Mouse (Mus musculus): ENCODE measurements around the gene Tsc1.

Tsc1 gene

DNA sequence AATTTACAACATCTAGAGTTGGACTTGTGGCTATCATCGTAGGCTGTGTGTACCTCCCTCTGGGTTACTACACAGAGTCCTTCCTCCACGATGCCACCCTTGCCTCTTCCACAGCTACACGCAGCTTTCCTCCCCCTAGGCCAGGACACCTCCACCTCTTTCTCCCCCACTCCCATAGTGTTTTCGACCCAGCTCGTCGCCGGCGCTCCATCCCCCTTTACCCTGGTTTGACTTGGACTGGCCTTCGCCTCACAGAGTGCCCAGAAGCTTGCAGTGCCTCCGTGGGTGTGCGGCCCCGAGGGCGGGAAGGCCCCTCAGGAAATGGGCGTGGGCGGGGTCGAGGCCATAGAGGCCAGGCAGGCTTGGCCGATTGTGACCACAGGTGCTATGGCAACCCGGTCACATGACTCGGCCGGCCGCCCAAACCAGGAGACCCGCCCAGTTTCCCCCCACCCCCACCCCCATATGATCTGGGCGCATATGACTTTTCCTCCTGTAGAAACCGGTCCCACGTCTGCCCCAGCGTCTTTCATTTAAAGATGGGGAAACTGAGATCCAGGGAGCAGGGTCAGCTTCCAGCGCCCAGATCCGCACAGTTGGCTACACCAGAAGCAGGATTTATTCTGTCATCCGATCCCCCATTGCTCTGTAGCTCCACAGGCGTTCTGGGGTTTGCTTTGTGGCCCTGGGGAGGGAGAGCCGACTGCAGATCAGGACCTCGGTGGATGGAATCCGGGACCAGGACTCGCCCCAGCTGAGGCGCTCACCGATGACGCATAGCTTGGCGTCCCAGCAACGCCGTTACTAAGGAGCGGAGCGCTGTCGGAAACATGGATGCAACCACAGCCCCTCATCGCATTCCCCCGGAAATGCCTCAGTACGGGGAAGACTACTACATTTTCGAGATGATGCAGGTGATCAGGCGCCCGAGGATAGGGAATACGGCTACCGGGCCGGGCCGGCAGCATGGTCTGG, 58.6 kb downstream of the Tsc1 start, which contains the start of the genes Spaca9 and Ak8:
TSS of gene Spaca9 (minus strand) at position 367 of the 975 bp plus-strand sequence.
TSS of gene Ak8 (plus strand) at position 804 of the 975 bp plus-strand sequence.
- in situ Hi-C loops (cut with MboI; ENCODE audit: low pct_unique_long_range_greater_than_20kb in 1 of 2, low sequenced_read_pairs in 2 of 2, unreplicated experiment in 1 of 2), result no loop called here

DNA sequence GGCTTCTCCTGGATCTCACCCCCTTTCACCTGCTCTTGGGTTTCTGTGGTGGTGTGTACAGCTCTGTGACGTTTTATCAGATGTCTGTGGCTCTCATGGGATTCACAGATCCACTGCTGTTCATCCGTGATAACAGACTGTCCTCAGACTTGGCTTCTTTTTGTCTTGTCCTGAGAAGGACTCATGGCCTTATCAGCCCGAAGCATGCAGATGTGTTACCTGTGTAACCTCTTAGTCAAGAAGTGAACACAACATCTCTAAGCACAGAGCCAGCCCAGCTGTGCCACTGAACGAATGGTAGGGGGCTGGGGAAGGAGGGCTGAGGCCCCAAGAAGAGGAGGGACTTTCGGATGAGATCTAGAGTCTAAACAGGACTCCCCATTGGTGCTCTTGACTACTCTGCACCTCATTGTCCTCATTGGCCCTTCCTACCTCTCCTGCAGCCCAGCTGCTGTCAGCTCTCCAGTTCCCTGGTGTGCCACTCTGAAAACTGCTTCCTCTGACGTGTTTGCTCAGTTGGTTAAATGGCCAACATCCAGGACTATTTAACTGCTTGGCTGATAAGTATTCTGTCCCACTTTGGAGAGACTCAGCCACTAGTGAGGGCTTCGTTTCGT, 60.7 kb downstream of the Tsc1 start:
- in situ Hi-C loops (cut with MboI; ENCODE audit: low pct_unique_long_range_greater_than_20kb in 1 of 2, low sequenced_read_pairs in 2 of 2, unreplicated experiment in 1 of 2), result no loop called here

DNA sequence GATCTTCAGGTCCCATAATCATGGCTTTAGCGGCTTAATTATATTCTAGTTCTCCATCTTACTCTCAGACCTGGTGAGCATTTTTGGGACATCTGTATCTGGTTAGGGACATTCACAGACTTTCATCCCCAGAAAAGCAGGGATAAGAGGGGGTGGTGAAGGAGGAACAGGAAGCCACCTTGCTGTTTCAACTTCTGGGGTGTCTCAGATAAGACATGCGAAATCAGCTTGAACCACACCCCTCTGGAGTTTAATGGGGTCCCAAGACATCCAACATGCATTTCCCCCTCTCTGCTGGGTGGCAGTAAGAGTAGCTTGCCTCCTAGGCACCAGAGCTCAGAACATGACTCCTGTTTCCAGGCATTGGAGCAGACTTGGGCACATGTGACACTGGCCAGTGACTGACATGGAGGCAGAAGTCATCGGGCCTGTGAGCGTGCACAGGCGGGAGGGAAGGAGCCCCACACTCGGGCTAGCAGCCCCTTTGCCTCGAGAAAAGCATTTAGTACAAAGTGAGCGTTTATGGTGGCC, 65.1 kb downstream of the Tsc1 start:
- in situ Hi-C loops (cut with MboI; ENCODE audit: low pct_unique_long_range_greater_than_20kb in 1 of 2, low sequenced_read_pairs in 2 of 2, unreplicated experiment in 1 of 2), result no loop called here

DNA sequence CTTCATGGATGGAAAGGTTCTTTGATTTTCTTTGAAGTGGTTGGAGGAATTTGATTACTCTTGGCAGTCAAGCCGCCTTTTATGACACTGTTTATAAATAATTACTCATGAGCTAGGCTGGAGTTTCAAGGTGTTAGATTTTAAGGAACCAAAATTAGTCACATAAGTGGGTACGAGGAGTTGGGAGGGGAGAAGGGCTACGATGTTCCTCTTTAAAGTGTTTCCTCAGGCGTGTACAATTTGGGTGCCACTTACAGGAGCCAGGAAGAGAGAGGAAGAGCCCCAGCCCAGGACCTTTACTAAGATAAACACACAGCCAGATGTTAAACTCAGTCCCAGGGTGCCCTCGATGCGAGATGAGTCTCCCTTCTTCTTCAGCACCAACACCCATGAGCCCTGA, 65.8 kb downstream of the Tsc1 start:
- in situ Hi-C loops (cut with MboI; ENCODE audit: low pct_unique_long_range_greater_than_20kb in 1 of 2, low sequenced_read_pairs in 2 of 2, unreplicated experiment in 1 of 2), result no loop called here

DNA sequence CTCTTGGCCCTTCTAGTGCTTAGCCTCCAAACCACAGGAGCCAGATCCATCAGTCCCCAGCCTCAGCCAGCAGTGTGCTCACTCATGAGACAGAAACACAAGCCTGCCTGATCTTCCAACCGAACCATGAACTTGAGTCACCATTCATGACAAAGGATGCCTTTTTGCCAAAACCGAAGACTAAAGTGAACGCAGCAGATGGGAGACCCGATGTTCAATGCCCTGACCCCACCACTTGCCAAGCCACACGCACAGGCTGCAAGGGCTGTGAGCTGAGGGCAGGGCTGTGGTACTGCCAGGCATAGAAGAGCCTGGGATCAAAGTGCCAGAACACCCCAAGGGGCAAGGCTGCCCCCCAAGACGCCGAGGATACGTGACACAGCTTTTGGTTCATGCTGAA, 72.0 kb downstream of the Tsc1 start:
- in situ Hi-C loops (cut with MboI; ENCODE audit: low pct_unique_long_range_greater_than_20kb in 1 of 2, low sequenced_read_pairs in 2 of 2, unreplicated experiment in 1 of 2), result no loop called here

DNA sequence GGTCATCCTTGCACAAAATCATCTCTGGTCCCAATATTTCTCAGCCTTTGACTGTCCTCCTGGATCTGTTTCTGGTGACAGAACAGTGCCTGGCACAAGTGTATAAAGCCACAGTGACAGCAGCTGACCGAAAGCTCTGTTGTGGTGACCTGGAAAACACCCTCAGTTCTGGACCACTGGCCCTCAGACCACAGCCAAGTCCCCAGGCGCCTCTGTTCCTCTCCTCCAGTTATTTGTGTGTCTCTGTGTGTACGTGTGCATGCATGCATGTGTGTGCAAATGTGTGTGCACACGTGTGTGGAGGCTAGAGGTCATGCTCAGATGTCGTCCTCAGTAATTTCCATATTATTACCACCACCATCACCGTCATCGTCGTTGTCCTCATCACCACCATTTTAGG, 81.4 kb downstream of the Tsc1 start:
- in situ Hi-C loops (cut with MboI; ENCODE audit: low pct_unique_long_range_greater_than_20kb in 1 of 2, low sequenced_read_pairs in 2 of 2, unreplicated experiment in 1 of 2), result no loop called here

DNA sequence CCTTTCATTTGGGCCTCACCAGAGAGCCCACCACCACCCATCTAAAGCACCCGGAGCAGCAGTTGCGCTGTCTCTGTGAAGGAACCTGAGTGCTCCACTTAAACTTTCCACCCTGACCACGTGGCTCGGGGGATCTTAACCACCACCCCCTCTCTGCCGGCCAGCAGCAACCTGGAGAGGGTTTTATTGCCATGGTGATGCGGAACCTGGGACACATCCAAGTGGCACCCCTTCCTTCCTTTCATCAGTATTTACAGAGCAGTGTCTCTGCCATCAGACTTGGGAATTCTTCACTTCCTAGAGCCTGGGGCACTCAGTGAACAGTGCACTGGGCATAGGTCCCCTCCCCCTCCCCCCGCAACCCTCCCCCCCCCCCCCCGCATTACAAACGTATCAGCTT, 82.9 kb downstream of the Tsc1 start:
- in situ Hi-C loops (cut with MboI; ENCODE audit: low pct_unique_long_range_greater_than_20kb in 1 of 2, low sequenced_read_pairs in 2 of 2, unreplicated experiment in 1 of 2), result no loop called here

DNA sequence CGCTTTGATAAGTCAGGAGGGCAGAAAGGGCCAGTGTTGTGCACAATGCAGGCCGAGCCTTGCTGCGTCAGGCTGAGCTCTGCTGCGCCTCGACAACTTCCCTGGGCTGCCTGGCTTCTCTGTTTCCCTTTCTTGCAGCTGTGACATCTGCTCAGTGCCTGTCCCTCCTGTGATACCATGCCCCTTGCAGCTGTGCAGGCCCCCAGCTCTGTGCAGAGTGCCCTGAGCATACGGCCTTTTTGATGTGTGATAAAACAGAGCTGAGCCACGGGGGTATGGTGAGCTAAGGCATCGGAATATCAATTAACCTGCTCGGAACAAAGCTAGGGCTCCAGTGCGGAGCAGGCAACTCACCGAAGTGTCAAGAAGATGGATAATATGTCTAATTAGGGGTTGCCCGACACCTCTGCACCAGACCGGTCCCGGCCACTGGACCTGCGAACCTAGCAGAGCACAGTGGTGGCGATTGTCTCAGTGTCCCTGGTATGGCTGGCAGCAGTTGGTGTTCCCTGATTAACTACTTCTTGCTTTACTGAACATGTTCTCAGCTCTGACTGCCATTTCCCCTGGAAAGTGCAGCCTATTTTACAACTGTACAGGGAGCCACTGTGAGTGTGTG, 86.9 kb downstream of the Tsc1 start:
- in situ Hi-C loops (cut with MboI; ENCODE audit: low pct_unique_long_range_greater_than_20kb in 1 of 2, low sequenced_read_pairs in 2 of 2, unreplicated experiment in 1 of 2), result no loop called here

DNA sequence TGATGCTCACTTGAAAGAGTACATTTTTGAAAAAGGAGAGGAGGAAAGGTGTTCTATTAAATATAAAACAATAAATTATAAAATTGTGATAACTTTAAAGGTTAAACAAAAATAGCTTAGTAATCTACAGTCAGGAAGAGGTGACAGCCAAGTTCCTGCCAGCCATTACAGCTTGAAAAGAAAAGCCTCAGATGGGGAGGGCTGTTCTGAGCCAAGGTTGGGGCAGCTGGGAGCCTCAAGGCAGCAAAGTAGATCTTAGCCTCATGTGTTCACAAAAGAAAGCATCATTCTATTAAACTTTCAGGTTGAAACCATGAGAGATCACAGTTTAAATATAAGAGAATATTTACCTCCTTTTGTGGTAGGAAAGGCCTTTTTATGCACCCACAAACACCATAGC, 89.6 kb downstream of the Tsc1 start:
- in situ Hi-C loops (cut with MboI; ENCODE audit: low pct_unique_long_range_greater_than_20kb in 1 of 2, low sequenced_read_pairs in 2 of 2, unreplicated experiment in 1 of 2), result no loop called here

DNA sequence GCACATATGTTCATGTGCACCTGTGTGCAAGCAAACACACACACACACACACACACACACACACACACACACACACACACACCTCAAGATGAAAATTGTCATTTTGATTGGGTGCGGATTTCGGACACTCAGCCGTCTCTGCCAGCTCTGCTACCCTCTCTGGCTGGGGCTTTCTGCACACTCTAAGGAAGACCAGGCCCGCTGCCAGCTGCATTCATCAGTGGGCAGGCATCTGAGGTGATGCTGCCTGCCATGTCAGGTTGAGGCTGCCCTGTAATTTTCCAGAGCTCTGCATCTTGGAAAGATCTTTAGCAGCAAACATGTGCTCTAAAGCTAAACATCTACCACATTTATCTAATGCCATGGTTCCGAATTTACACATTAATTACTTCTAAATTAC, 96.1 kb downstream of the Tsc1 start:
- in situ Hi-C loops (cut with MboI; ENCODE audit: low pct_unique_long_range_greater_than_20kb in 1 of 2, low sequenced_read_pairs in 2 of 2, unreplicated experiment in 1 of 2), result no loop called here

DNA sequence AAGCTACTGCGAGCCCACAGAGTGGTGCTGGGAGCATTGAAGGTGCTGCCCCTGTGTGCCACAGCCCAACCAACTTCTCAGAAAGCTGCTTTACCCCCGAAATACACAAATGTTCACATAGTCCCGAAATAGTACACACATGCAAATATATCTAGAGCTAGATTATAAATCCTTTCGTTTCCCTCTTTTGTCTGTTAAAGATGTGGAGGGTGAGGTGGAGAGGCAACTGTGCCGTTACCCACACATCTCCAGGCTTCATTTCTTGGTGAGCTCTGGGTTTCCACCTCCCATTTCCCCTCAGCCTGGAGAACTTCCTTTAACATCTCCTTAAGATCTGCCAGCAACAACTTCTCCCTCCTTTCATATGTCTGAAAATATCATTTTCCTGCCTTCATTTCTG, 99.1 kb downstream of the Tsc1 start:
- in situ Hi-C loops (cut with MboI; ENCODE audit: low pct_unique_long_range_greater_than_20kb in 1 of 2, low sequenced_read_pairs in 2 of 2, unreplicated experiment in 1 of 2), result no loop called here

Data from mouse embryonic stem cell (cell line).